Mouse (Mus musculus): ENCODE data around the gene Chat. TPM values are rescaled to one million over a fixed set of nuclear protein-coding genes. Genes with fewer than 3 reads are reported as not detected.
A peak's percentile ranks its signal among the peaks of the same experiment; 100 is the strongest.

Chat gene
- polyA plus RNA-seq, 1 experiment from 2014 or later, result 1.5 TPM

- ATAC-seq, result no peak
- Histone ChIP-seq H3K4me2 (ENCODE audit: low read depth, low read length) (no peak overlapping the region), H3K4me1 (ENCODE audit: control insufficient read depth, insufficient read depth, low read length) (no peaks in the 10 kb centered on the region), H3K4me3 (ENCODE audit: low read length) (no peak overlapping the region), H3K36me3 (ENCODE audit: control insufficient read depth, insufficient read depth, low read length) (no peaks in the 10 kb centered on the region), H3K27ac (ENCODE audit: low read length) (no peak overlapping the region), H3K9ac (ENCODE audit: low read depth, low read length) (no peak overlapping the region), H3K9me3 (ENCODE audit: control insufficient read depth, low read length) (no peaks in the 10 kb centered on the region), H3K27me3 (replicated peaks; ENCODE audit: control insufficient read depth, insufficient read depth, low read length) (no peaks in the 10 kb centered on the region)
- WGBS, result 76% methylated on average over 9 of the region's 9 CpGs
Observed at GRCm38 (mm10) chr14:32502764-32503688, 37.2 kb upstream of the Chat start.

DNA sequence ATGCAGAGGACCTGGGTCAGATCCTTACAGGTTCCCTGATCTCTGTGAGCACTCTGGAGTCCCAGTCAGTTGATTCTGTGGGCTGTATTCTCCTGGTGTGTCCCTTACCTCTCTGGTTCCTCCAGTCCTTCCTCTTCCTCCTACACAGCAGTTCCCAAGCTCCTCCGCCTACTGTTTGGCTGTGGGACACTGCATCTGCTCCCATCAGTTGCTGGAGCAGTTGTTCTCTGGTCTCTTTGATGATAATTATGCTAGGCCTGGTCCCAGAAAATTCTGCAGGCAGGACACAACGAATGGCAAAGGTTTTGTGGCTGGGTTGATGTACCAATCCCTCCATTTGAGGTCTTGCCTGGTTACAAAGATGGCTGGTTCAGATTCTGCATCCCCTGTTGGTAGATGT is 35.5 kb upstream of the Chat start:
- 69% methylated on average over 2 of the region's 2 CpGs for WGBS
- H3K27ac ChIP-seq (ENCODE audit: low read length), result no peak overlapping the region
- H3K36me3 ChIP-seq (ENCODE audit: control insufficient read depth, insufficient read depth, low read length), result no peaks in the 10 kb centered on the region
- H3K4me1 ChIP-seq (ENCODE audit: control insufficient read depth, insufficient read depth, low read length), result no peaks in the 10 kb centered on the region
- H3K9ac ChIP-seq (ENCODE audit: low read depth, low read length), result no peak overlapping the region
- no peak for ATAC-seq
- no peak overlapping the region for H3K4me2 ChIP-seq (ENCODE audit: low read depth, low read length)
- H3K27me3 ChIP-seq (replicated peaks; ENCODE audit: control insufficient read depth, insufficient read depth, low read length), result no peaks in the 10 kb centered on the region
- no peaks in the 10 kb centered on the region for H3K9me3 ChIP-seq (ENCODE audit: control insufficient read depth, low read length)
- H3K4me3 ChIP-seq (ENCODE audit: low read length), result no peak overlapping the region

GRCm38 (mm10) chr14:32496115-32496850 is 30.5 kb upstream of the Chat start:
- 62% methylated on average over 8 of the region's 8 CpGs for WGBS
- H3K9ac ChIP-seq (ENCODE audit: low read depth, low read length), result no peak overlapping the region
- H3K4me3 ChIP-seq (ENCODE audit: low read length), result no peak overlapping the region
- no peaks in the 10 kb centered on the region for H3K4me1 ChIP-seq (ENCODE audit: control insufficient read depth, insufficient read depth, low read length)
- H3K9me3 ChIP-seq (ENCODE audit: control insufficient read depth, low read length), result no peaks in the 10 kb centered on the region
- no peaks in the 10 kb centered on the region for H3K36me3 ChIP-seq (ENCODE audit: control insufficient read depth, insufficient read depth, low read length)
- no peak overlapping the region for H3K4me2 ChIP-seq (ENCODE audit: low read depth, low read length)
- no peaks in the 10 kb centered on the region for H3K27me3 ChIP-seq (replicated peaks; ENCODE audit: control insufficient read depth, insufficient read depth, low read length)
- no peak for ATAC-seq
- no peak overlapping the region for H3K27ac ChIP-seq (ENCODE audit: low read length)

DNA sequence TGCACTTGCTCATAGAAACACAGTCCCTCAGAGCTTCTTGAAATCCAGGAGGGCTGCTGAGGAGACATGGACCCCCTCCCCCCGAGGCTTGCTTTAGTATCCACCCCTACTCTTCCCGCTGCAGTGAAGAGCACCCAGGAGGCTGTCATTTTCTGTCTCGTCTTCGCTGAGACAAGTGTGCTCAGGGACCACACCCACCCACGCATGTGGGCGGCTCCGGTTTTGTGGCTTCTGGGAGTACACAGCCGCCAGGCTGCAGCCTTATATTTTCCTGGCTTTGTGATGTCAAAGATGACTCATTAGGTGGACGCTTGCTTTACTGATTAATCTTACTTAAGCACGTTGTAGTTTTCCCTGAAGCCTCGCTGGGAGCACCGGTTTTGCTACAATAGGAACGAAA is 26.7 kb upstream of the Chat start:
- Histone ChIP-seq H3K9me3 (ENCODE audit: control insufficient read depth, low read length) (no peaks in the 10 kb centered on the region), H3K4me2 (ENCODE audit: low read depth, low read length) (peak overlapping the region; percentile 47), H3K27ac (ENCODE audit: low read length) (no peak overlapping the region), H3K27me3 (replicated peaks; ENCODE audit: control insufficient read depth, insufficient read depth, low read length) (no peaks in the 10 kb centered on the region), H3K4me1 (ENCODE audit: control insufficient read depth, insufficient read depth, low read length) (no peaks in the 10 kb centered on the region), H3K9ac (ENCODE audit: low read depth, low read length) (no peak overlapping the region), H3K4me3 (ENCODE audit: low read length) (peak overlapping the region; percentile 10), H3K36me3 (ENCODE audit: control insufficient read depth, insufficient read depth, low read length) (no peaks in the 10 kb centered on the region)
- WGBS, result 13% methylated on average over 13 of the region's 13 CpGs
- peak; percentile 23; the same call in 1 of the 2 replicates for ATAC-seq

GRCm38 (mm10) chr14:32482061-32482460 is 16.3 kb upstream of the Chat start:
- Histone ChIP-seq H3K27me3 (replicated peaks; ENCODE audit: control insufficient read depth, insufficient read depth, low read length) (no peaks in the 10 kb centered on the region), H3K9ac (ENCODE audit: low read depth, low read length) (no peak overlapping the region), H3K27ac (ENCODE audit: low read length) (no peak overlapping the region), H3K4me3 (ENCODE audit: low read length) (no peak overlapping the region), H3K36me3 (ENCODE audit: control insufficient read depth, insufficient read depth, low read length) (no peaks in the 10 kb centered on the region), H3K4me1 (ENCODE audit: control insufficient read depth, insufficient read depth, low read length) (no peaks in the 10 kb centered on the region), H3K4me2 (ENCODE audit: low read depth, low read length) (no peak overlapping the region), H3K9me3 (ENCODE audit: control insufficient read depth, low read length) (no peaks in the 10 kb centered on the region)
- no peak for ATAC-seq
- 8% methylated on average over 3 of the region's 3 CpGs for WGBS

DNA sequence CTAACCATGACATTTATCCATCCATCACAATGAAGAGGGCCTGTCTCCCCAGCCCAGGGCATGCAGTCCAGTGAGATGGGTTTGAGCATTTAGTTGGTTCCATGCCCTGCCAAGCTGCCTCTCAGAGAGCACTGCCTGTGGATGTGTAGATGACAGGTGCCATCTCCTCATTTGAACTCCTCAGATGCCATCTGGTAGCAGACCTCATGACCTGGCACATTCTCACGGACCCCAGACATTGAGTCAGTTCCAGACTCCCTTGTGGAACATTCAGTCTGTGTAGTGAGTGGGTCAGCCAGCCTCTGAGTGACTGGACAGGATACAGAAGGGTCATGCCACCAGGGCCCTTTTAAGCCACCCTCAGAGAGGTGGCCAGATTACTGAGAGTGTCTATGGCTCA is 11.8 kb upstream of the Chat start:
- H3K4me3 ChIP-seq (ENCODE audit: low read length), result no peak overlapping the region
- no peak overlapping the region for H3K4me2 ChIP-seq (ENCODE audit: low read depth, low read length)
- no peaks in the 10 kb centered on the region for H3K27me3 ChIP-seq (replicated peaks; ENCODE audit: control insufficient read depth, insufficient read depth, low read length)
- H3K27ac ChIP-seq (ENCODE audit: low read length), result no peak overlapping the region
- H3K36me3 ChIP-seq (ENCODE audit: control insufficient read depth, insufficient read depth, low read length), result no peaks in the 10 kb centered on the region
- no peaks in the 10 kb centered on the region for H3K9me3 ChIP-seq (ENCODE audit: control insufficient read depth, low read length)
- H3K9ac ChIP-seq (ENCODE audit: low read depth, low read length), result no peak overlapping the region
- no peaks in the 10 kb centered on the region for H3K4me1 ChIP-seq (ENCODE audit: control insufficient read depth, insufficient read depth, low read length)
- no peak for ATAC-seq
- 80% methylated on average over 1 of the region's 1 CpGs for WGBS

- Histone ChIP-seq H3K4me3 (ENCODE audit: low read length) (no peak overlapping the region), H3K27me3 (replicated peaks; ENCODE audit: control insufficient read depth, insufficient read depth, low read length) (no peaks in the 10 kb centered on the region), H3K27ac (ENCODE audit: low read length) (no peak overlapping the region), H3K36me3 (ENCODE audit: control insufficient read depth, insufficient read depth, low read length) (no peaks in the 10 kb centered on the region), H3K4me1 (ENCODE audit: control insufficient read depth, insufficient read depth, low read length) (no peaks in the 10 kb centered on the region), H3K9me3 (ENCODE audit: control insufficient read depth, low read length) (no peaks in the 10 kb centered on the region), H3K9ac (ENCODE audit: low read depth, low read length) (no peak overlapping the region), H3K4me2 (ENCODE audit: low read depth, low read length) (no peak overlapping the region)
- no peak for ATAC-seq
- WGBS, result 81% methylated on average over 6 of the region's 6 CpGs
Observed at GRCm38 (mm10) chr14:32476559-32476958, 10.8 kb upstream of the Chat start.

- no peaks in the 10 kb centered on the region for H3K9me3 ChIP-seq (ENCODE audit: control insufficient read depth, low read length)
- H3K4me2 ChIP-seq (ENCODE audit: low read depth, low read length), result no peak overlapping the region
- no peaks in the 10 kb centered on the region for H3K4me1 ChIP-seq (ENCODE audit: control insufficient read depth, insufficient read depth, low read length)
- 10% methylated on average over 4 of the region's 4 CpGs for WGBS
- H3K36me3 ChIP-seq (ENCODE audit: control insufficient read depth, insufficient read depth, low read length), result no peaks in the 10 kb centered on the region
- no peak for ATAC-seq
- H3K4me3 ChIP-seq (ENCODE audit: low read length), result no peak overlapping the region
- no peaks in the 10 kb centered on the region for H3K27me3 ChIP-seq (replicated peaks; ENCODE audit: control insufficient read depth, insufficient read depth, low read length)
- H3K27ac ChIP-seq (ENCODE audit: low read length), result no peak overlapping the region
- H3K9ac ChIP-seq (ENCODE audit: low read depth, low read length), result no peak overlapping the region
Observed at GRCm38 (mm10) chr14:32472996-32473395, 7.2 kb upstream of the Chat start.

- no peaks in the 10 kb centered on the region for H3K36me3 ChIP-seq (ENCODE audit: control insufficient read depth, insufficient read depth, low read length)
- no peak overlapping the region for H3K4me2 ChIP-seq (ENCODE audit: low read depth, low read length)
- no peak for ATAC-seq
- H3K9ac ChIP-seq (ENCODE audit: low read depth, low read length), result no peak overlapping the region
- no peaks in the 10 kb centered on the region for H3K9me3 ChIP-seq (ENCODE audit: control insufficient read depth, low read length)
- H3K4me3 ChIP-seq (ENCODE audit: low read length), result no peak overlapping the region
- H3K27me3 ChIP-seq (replicated peaks; ENCODE audit: control insufficient read depth, insufficient read depth, low read length), result peaks cover 47% of the 10 kb centered on the region
- peaks cover 16% of the 10 kb centered on the region for H3K4me1 ChIP-seq (ENCODE audit: control insufficient read depth, insufficient read depth, low read length)
- WGBS, result 7% methylated on average over 5 of the region's 5 CpGs
- no peak overlapping the region for H3K27ac ChIP-seq (ENCODE audit: low read length)
Observed at GRCm38 (mm10) chr14:32467606-32468005, 1.8 kb upstream of the Chat start.

Measured in intestine, embryonic 16.5 days (tissue).